ENCODE assay signal across 8 mouse cellular contexts in genomic region chr1:154884275-154885206, GRCm38 (mm10). TPM values are rescaled to one million over a fixed set of nuclear protein-coding genes. Genes with fewer than 3 reads are reported as not detected.
DNase-seq lines count a peak whose midpoint lies in the region; ATAC-seq lines count a peak whose summit lies in the region.

Gene Cacna1e, minus strand, starts transcription at chr1:154884501.

- no peak for DNase-seq in layer of hippocampus, adult 8-10 months (ENCODE audit: low spot score in 2 of 2)
- DNase-seq in layer of hippocampus, adult 9-10 months (ENCODE audit: low spot score) = no peak
- peak; percentile 16 for DNase-seq in adrenal gland, postnatal 25 days
- DNase-seq in embryo, embryonic 9.5 days (ENCODE audit: extremely low spot score) = peak; percentile 49
- DNase-seq in hindbrain, embryonic 14.5 days (ENCODE audit: low spot score) = no peak
- DNase-seq in urinary bladder, adult 2 months (ENCODE audit: low spot score) = no peak

- no peaks in the 10 kb centered on the region for H3K9me3 ChIP-seq in hindbrain, embryonic 14.5 days (ENCODE audit: control insufficient read depth, low read length)
- no peaks in the 10 kb centered on the region for H3K9me3 ChIP-seq in liver, embryonic 16.5 days (replicated peaks; ENCODE audit: control insufficient read depth, low read length)
- no peaks in the 10 kb centered on the region for H3K9me3 ChIP-seq in stomach, embryonic 16.5 days (replicated peaks; ENCODE audit: control insufficient read depth, low read length)

- H3K9ac ChIP-seq in hindbrain, embryonic 14.5 days = peak within 1 kb of the TSS; percentile 56
- no peak within 1 kb of the TSS for H3K9ac ChIP-seq in liver, embryonic 16.5 days (ENCODE audit: low read depth, low read length)
- H3K9ac ChIP-seq in stomach, embryonic 16.5 days (ENCODE audit: low read length) = peak within 1 kb of the TSS; percentile 47

- peak within 1 kb of the TSS; percentile 88 for H3K4me2 ChIP-seq in hindbrain, embryonic 14.5 days (replicated peaks)
- peak within 1 kb of the TSS; percentile 25 for H3K4me2 ChIP-seq in liver, embryonic 16.5 days (ENCODE audit: low read depth, low read length)
- peak within 1 kb of the TSS; percentile 70 for H3K4me2 ChIP-seq in stomach, embryonic 16.5 days (ENCODE audit: low read depth, low read length)

- H3K27me3 ChIP-seq in hindbrain, embryonic 14.5 days (ENCODE audit: control insufficient read depth, insufficient read depth, low read length) = peaks cover 23% of the 10 kb centered on the region
- H3K27me3 ChIP-seq in liver, embryonic 16.5 days (ENCODE audit: control insufficient read depth, insufficient read depth, low read depth, low read length) = peaks cover 20% of the 10 kb centered on the region
- H3K27me3 ChIP-seq in stomach, embryonic 16.5 days (ENCODE audit: control insufficient read depth, insufficient read depth, low read length) = peaks cover 17% of the 10 kb centered on the region

- 6% methylated on average over 31 of the region's 31 CpGs for WGBS in hindbrain, embryonic 14.5 days
- 9% methylated on average over 31 of the region's 31 CpGs for WGBS in liver, embryonic 16.5 days (ENCODE audit: insufficient replicate concordance)
- WGBS in stomach, embryonic 16.5 days = 10% methylated on average over 31 of the region's 31 CpGs

- H3K4me1 ChIP-seq in hindbrain, embryonic 14.5 days (replicated peaks; ENCODE audit: control insufficient read depth, insufficient read depth, low read length) = peaks cover 34% of the 10 kb centered on the region
- no peaks in the 10 kb centered on the region for H3K4me1 ChIP-seq in liver, embryonic 16.5 days (ENCODE audit: control insufficient read depth, low read depth, low read length)
- H3K4me1 ChIP-seq in stomach, embryonic 16.5 days (ENCODE audit: control insufficient read depth, insufficient read depth, low read length) = peaks cover 3% of the 10 kb centered on the region; the same call in 1 of the 2 replicates

- H3K27ac ChIP-seq in hindbrain, embryonic 14.5 days = no peak within 1 kb of the TSS
- no peak within 1 kb of the TSS for H3K27ac ChIP-seq in liver, embryonic 16.5 days (ENCODE audit: low read length)
- H3K27ac ChIP-seq in stomach, embryonic 16.5 days (ENCODE audit: low read length) = no peak within 1 kb of the TSS

- no peak for ATAC-seq in hindbrain, embryonic 14.5 days (ENCODE audit: low FRiP score)
- ATAC-seq in liver, embryonic 16.5 days (ENCODE audit: low read depth) = no peak
- 0 out of 2 replicates have a peak, but pooled peaks have one; percentile 29 for ATAC-seq in stomach, embryonic 16.5 days (ENCODE audit: insufficient read depth, low FRiP score)

- peak within 1 kb of the TSS; percentile 40 for H3K4me3 ChIP-seq in hindbrain, embryonic 14.5 days (replicated peaks; ENCODE audit: low read length)
- H3K4me3 ChIP-seq in liver, embryonic 16.5 days (ENCODE audit: low read depth, low read length) = peak within 1 kb of the TSS; percentile 17
- peak within 1 kb of the TSS; percentile 48 for H3K4me3 ChIP-seq in stomach, embryonic 16.5 days (replicated peaks; ENCODE audit: low read length)

- H3K36me3 ChIP-seq in hindbrain, embryonic 14.5 days (replicated peaks; ENCODE audit: control insufficient read depth, insufficient read depth) = no peaks in the 10 kb centered on the region
- no peaks in the 10 kb centered on the region for H3K36me3 ChIP-seq in liver, embryonic 16.5 days (ENCODE audit: control insufficient read depth, insufficient read depth)
- no peaks in the 10 kb centered on the region for H3K36me3 ChIP-seq in stomach, embryonic 16.5 days (ENCODE audit: control insufficient read depth, insufficient read depth, low read length)

RNA-seq across cellular contexts. Expression of gene Cacna1e, which starts in this region (rescaled TPM):
- 100 to 1,000 TPM; 180 to 236 (median 203) TPM for total RNA-seq in layer of hippocampus, adult 8-10 months (2022)
- 0.10 and 0.15 TPM in 2 replicates for total RNA-seq in adrenal gland, postnatal 25 days (2021)
- polyA plus RNA-seq in hindbrain, embryonic 14.5 days (2014; fragmentation: Nextera tagmentation; extraction: Ambion mirVana) = 17.7 and 17.8 TPM in 2 replicates
- 0.01 and 0.05 TPM in 2 replicates for polyA plus RNA-seq in liver, embryonic 16.5 days (2015; fragmentation: Nextera tagmentation; extraction: Ambion mirVana)
- 0.92 and 1.2 TPM in 2 replicates for polyA plus RNA-seq in stomach, embryonic 16.5 days (2015; fragmentation: Nextera tagmentation; extraction: Ambion mirVana)
- 0.11 and 0.22 TPM in 2 replicates for polyA plus RNA-seq in urinary bladder, adult 2 months (2012; rRNA removed)

Comparison
In these comparisons a context has a peak if more than half of its experiments do, and no peak if none do; other contexts are left out.
1. RNA of gene Cacna1e (total RNA-seq): 180 to 236 TPM in layer of hippocampus, adult 8-10 months; 0.10 to 0.15 TPM in adrenal gland, postnatal 25 days; every median in the first group is over 100 times any median in the second.
2. Peak in DNase-seq in adrenal gland, postnatal 25 days; RNA of the gene not detected or under 1 TPM.
3. H3K4me2 ChIP-seq: peak in every context shown above with its lines; median percentile 88 in hindbrain, embryonic 14.5 days; 70 in stomach, embryonic 16.5 days; 25 in liver, embryonic 16.5 days.
4. Peak in every context shown above with its lines, with median percentiles within 50 percentile points of each other: H3K4me3 ChIP-seq.